Mouse (Mus musculus) heart, postnatal 0 days (tissue): ENCODE measurements at regions not wholly inside any gene's neighbourhood (a gene's known extent, or its start where the extent isn't known, plus 50 kb on each side); places are given as distances from the start of the nearest gene placed in this dataset.

Experiments used
- CTCF ChIP-seq: IDR thresholded peaks from 2 replicates; pipeline ENCODE4 v1.5.1; 2016; ENCODE audit warnings: antibody characterized with exemption, control low read depth, low read depth
- EP300 ChIP-seq: IDR thresholded peaks from 2 replicates; pipeline ENCODE4 v1.6.1; 2016; ENCODE audit warnings: antibody characterized with exemption, low read depth

GRCm38 (mm10) chr2:169503598-169503958 lies 84.0 kb downstream of the Gm11011 start:
- TF ChIP-seq EP300, result no peak
- no peak for TF ChIP-seq CTCF
